Mouse (Mus musculus) megakaryocyte, embryonic 14.5 days (primary cell): ENCODE results near the gene Sema6d.

Experiments
- FLI1 ChIP-seq: IDR thresholded peaks from 2 replicates; pipeline ENCODE4 v1.6.1; 2012; ENCODE audit warnings: low read length, inconsistent platforms, mixed read lengths
- GATA1 ChIP-seq: IDR thresholded peaks from 3 replicates; pipeline ENCODE4 v1.6.1; 2012; ENCODE audit warnings: mixed read lengths, low read length, inconsistent platforms, borderline replicate concordance

GRCm38 (mm10) chr2:124465004-124465946 is 375.5 kb downstream of the Sema6d start:
- TF ChIP-seq GATA1 (no peak), FLI1 (no peak)
